Mouse (Mus musculus) C2C12 (cell line): Measurements from ENCODE around the gene Stat6. TPM values are rescaled to one million over a fixed set of nuclear protein-coding genes. Genes with fewer than 3 reads are reported as not detected.
A peak's percentile ranks its signal among the peaks of the same experiment; 100 is the strongest.

Experiments used
- H3K27me3 ChIP-seq: one replicate; pipeline ENCODE4 v1.6.1; 2011; ENCODE audit not compliant: control insufficient read depth, insufficient read depth, insufficient read length
- H3K36me3 ChIP-seq: one replicate; pipeline ENCODE4 v1.6.1; 2011; ENCODE audit not compliant: control insufficient read depth, insufficient read depth
- H3K4me3 ChIP-seq: one replicate; pipeline ENCODE4 v1.5.1; 2011; ENCODE audit warnings: mild to moderate bottlenecking, control low read depth; ENCODE audit not compliant: poor library complexity, insufficient read depth, severe bottlenecking
- H3K79me2 ChIP-seq: one replicate; pipeline ENCODE4 v1.6.1; 2011; ENCODE audit not compliant: control insufficient read depth, insufficient read depth
- H3K79me3 ChIP-seq: one replicate; pipeline ENCODE4 v1.6.1; 2011; ENCODE audit warnings: low read depth, control low read depth
- H3ac ChIP-seq: one replicate; pipeline ENCODE3; 2011; ENCODE audit warnings: low read depth; ENCODE audit not compliant: control insufficient read depth, insufficient read length
- CEBPB ChIP-seq: IDR thresholded peaks from one replicate; pipeline ENCODE4 v1.6.1; 2011; ENCODE audit warnings: low read depth, mild to moderate bottlenecking, control low read depth, moderate library complexity
- CTCF ChIP-seq: IDR thresholded peaks from one replicate; pipeline ENCODE4 v1.5.1; 2011; ENCODE audit not compliant: control insufficient read depth, insufficient read depth, insufficient read length
- FOSL1 ChIP-seq: IDR thresholded peaks from one replicate; pipeline ENCODE4 v1.8.0; 2011; ENCODE audit warnings: mild to moderate bottlenecking, low read length; ENCODE audit not compliant: poor library complexity, insufficient read depth, severe bottlenecking
- MAX ChIP-seq: IDR thresholded peaks from one replicate; pipeline ENCODE4 v1.6.1; 2011; ENCODE audit warnings: mild to moderate bottlenecking, control low read depth
- MYOD1 ChIP-seq: IDR thresholded peaks from one replicate; pipeline ENCODE4 v1.6.1; 2011; ENCODE audit warnings: low read depth; ENCODE audit not compliant: control insufficient read depth, insufficient read length
- MYOG ChIP-seq: IDR thresholded peaks from one replicate; pipeline ENCODE4 v1.6.1; 2011; ENCODE audit not compliant: control insufficient read depth, insufficient read length; ENCODE audit errors: extremely low read depth
- USF1 ChIP-seq: IDR thresholded peaks from one replicate; pipeline ENCODE4 v1.6.1; 2011; ENCODE audit warnings: low read depth, mild to moderate bottlenecking, control low read depth, moderate library complexity
- polyA plus RNA-seq: library from polyadenylated mRNA; unstranded; fragments of >200 nt; fragmentation: generic; extraction: Trizol; gene quantifications from one replicate; pipeline ENCODE4 v1.2.1, GENCODE M21; 2012; ENCODE audit warnings: missing spikeins

Stat6 gene
- polyA plus RNA-seq, 1 experiment = 0.26 TPM

DNA sequence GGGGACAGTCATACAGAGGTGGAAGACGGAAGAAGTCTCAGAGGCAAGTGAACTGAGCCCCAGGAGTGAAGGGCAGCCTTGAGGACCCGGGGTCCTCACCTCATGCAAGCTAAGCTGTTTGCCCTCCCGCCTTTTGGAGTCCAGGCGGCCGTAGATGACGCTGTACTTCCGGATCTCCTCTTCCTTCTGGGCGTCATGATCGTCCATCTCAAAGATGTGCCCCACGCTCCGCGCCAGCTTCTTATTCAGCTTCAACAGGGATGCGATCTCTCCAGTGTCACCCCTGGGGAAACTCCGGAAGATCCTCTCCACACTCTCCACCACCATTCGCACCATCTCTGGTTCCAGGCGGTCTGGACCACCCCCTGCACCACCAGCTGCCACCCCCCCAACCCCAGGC, 21.4 kb downstream of the Stat6 start:
- peak overlapping the region; percentile 95 for H3K4me3 ChIP-seq
- peak overlapping the region; percentile 16 for H3ac ChIP-seq
- H3K79me3 ChIP-seq = peaks cover 40% of the 10 kb centered on the region
- H3K79me2 ChIP-seq = peaks cover 56% of the 10 kb centered on the region
- no peaks in the 10 kb centered on the region for H3K27me3 ChIP-seq
- peaks cover 52% of the 10 kb centered on the region for H3K36me3 ChIP-seq
- no peak for TF ChIP-seq FOSL1
- no peak for TF ChIP-seq CTCF
- TF ChIP-seq USF1 = no peak

DNA sequence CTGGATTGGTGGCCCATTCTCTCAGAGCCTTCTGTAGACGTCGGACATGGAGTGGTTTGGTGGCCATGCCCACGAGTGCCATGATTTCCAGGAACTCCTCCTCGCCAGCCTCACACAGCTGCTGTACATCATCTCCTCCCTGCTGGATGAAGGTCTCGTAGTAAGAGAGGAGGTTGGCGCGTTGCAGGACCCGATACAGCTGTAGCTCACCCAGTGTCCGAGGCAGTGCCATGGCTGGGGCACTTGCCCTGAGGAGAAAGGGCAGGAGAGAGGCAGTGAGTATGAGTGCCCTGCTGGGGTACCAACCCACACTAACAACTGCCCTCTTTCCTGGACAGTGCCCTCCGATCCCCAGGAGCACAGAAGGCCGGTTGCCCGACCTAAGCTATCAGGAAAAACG, 22.1 kb downstream of the Stat6 start:
- Histone ChIP-seq H3K79me2 (peaks cover 56% of the 10 kb centered on the region), H3K36me3 (peaks cover 51% of the 10 kb centered on the region), H3K79me3 (peaks cover 40% of the 10 kb centered on the region), H3K27me3 (no peaks in the 10 kb centered on the region), H3K4me3 (peak overlapping the region; percentile 95), H3ac (peak overlapping the region; percentile 88)
- TF ChIP-seq CTCF = no peak
- TF ChIP-seq FOSL1 = no peak
- TF ChIP-seq CEBPB = no peak
- no peak for TF ChIP-seq USF1
- TF ChIP-seq MYOD1 = no peak
- no peak for TF ChIP-seq MAX
- TF ChIP-seq MYOG = no peak

DNA sequence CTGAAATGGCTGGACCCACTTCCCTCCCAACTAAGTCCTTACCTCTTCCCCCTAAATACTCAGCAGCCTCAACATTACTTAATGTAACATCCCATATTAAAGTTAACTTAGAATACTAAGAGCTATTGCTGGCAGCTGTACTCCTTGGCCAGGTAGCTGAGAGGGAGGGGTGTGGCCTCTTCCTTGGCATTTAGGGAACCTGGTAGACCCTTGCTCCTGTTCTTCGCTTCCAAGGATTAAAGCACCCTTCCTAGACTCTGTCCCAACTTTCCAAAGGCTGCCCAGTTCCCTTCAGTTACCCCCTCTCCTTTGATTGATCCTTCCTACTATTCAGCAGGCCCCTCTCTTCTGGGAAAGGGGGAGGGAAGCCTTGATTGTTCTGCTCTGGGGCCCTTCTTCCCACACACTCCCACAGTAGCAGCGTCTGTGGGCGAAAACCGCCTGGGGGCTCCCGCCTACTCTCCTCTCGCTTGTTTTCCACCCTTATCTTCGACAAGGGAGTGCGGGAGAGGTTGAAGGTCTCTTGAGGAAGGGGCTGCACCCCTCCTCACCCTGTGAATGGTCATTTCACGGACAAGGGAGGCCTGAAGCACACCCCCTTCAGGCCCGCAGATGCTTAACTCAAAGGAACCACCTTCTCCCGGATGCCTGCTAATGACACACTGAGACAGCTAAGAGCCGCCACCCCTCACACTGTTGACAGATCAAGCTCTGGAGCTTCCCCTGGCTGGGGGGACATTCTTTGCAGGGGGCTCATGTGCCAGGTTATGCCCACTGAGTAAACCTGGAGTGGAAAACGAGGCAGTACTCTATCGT, 22.8 kb downstream of the Stat6 start:
- TF ChIP-seq USF1 (no peak), MAX (no peak), CEBPB (no peak), MYOG (no peak), MYOD1 (no peak)
- Histone ChIP-seq H3K4me3 (peak overlapping the region; percentile 95), H3K27me3 (no peaks in the 10 kb centered on the region), H3K36me3 (peaks cover 44% of the 10 kb centered on the region), H3K79me2 (peaks cover 56% of the 10 kb centered on the region), H3K79me3 (peaks cover 40% of the 10 kb centered on the region), H3ac (peak overlapping the region; percentile 88)

DNA sequence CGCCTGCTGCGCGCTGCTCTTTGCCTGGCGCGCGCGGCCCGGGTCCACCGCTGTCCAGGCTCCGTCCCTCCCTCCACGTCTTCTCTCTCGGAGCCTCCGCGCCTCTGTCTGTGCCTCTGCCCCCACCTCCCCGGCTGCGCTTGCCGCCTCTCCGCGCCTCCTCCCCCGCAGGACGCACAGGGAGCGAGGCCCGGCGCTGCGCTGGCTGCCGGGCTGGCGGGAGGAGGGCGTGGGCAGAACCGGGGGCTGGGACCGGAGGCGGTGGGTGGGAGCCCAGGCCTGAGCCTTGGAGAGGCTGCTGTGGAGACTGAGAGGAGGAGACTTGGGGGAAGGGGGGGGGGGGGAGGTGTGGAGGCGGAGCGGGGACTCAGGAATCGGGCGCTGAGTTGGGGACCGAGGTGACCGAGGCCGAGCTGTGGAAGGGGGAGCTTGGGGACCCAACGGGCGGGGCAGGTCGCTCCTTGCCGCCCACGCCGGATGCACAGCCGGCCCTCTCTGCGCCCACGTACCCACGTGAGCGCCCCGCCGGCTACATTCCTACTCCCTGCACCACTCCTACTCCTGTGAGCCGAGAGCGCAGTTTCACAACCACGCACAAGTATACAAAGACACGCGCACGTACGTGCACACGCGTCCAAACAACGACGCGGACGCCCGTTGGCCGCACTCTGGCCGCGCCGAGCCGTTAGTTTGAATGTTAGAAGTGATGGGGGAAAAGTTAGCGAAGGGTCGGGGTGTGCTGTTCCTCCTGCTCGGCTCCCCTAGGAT, 23.9 kb downstream of the Stat6 start, which contains the start of gene Nemp1:
Gene Nemp1 (plus strand): TSS at position 401 of the 768 bp plus-strand sequence.
- Histone ChIP-seq H3K27me3 (no peaks in the 10 kb centered on the region), H3ac (peak within 1 kb of the TSS; percentile 88), H3K4me3 (peak within 1 kb of the TSS; percentile 95), H3K79me3 (peaks cover 39% of the 10 kb centered on the region), H3K36me3 (peaks cover 33% of the 10 kb centered on the region), H3K79me2 (peaks cover 46% of the 10 kb centered on the region)
- TF ChIP-seq FOSL1 = no peak
- peak; percentile 77 for TF ChIP-seq USF1
- no peak for TF ChIP-seq MYOG
- no peak for TF ChIP-seq MYOD1
- TF ChIP-seq MAX = peak; percentile 76
- TF ChIP-seq CEBPB = peak; percentile 81
- TF ChIP-seq CTCF = no peak

DNA sequence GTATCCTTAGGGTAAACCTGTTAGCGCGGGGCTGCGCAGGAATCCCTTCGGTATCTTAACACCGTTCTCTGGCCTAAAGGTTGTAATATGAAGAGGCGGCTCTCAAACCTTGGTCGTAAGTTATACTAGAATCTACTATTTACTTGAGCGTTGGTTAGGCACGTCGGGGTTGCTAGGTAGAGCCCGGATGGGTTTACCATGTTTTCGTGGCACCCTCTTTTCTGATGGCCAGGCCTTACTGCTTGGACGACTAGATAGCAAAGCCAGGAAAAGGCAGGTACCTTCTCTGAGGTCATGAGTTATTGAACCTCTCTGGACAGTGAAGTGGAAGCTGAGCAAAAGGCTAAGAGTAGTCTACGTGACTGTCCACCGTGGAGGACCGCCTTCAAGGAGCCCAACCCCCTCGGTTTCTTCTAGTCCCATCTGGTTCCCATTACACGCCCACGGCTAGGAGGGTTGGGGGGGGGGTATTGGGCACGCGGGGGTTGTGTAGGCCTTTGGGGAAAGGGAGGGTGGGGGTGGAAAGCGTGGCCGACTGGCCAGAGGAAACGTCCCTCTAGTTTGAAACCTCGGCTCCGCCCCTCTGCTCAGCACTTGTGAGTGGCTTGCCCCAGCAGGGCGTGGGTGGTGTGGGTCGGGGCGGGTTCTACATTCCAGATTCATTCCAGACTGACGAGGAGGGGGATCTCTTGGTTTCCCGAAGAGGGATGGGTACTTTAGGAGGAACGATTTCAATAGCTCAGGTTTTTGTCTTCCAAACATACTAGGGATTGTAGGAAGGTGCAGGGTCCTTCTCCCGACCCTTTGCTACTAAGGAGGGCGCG, 24.7 kb downstream of the Stat6 start:
- no peak for TF ChIP-seq FOSL1
- TF ChIP-seq CTCF = no peak
- no peak for TF ChIP-seq MYOD1
- peak overlapping the region; percentile 49 for H3ac ChIP-seq

More for the DNA sequence above, 24.7 kb downstream of the Stat6 start:
- H3K27me3 ChIP-seq = no peaks in the 10 kb centered on the region
- peaks cover 40% of the 10 kb centered on the region for H3K79me2 ChIP-seq
- peak overlapping the region; percentile 95 for H3K4me3 ChIP-seq
- peaks cover 31% of the 10 kb centered on the region for H3K36me3 ChIP-seq
- peaks cover 37% of the 10 kb centered on the region for H3K79me3 ChIP-seq
